Mouse (Mus musculus): ENCODE data around the gene Slc5a8. TPM values are rescaled to one million over a fixed set of nuclear protein-coding genes. Genes with fewer than 3 reads are reported as not detected.

The Slc5a8 gene
- total RNA-seq (2015) (not detected in 2 replicates), total RNA-seq (2017) (not detected in 2 replicates)

DNA sequence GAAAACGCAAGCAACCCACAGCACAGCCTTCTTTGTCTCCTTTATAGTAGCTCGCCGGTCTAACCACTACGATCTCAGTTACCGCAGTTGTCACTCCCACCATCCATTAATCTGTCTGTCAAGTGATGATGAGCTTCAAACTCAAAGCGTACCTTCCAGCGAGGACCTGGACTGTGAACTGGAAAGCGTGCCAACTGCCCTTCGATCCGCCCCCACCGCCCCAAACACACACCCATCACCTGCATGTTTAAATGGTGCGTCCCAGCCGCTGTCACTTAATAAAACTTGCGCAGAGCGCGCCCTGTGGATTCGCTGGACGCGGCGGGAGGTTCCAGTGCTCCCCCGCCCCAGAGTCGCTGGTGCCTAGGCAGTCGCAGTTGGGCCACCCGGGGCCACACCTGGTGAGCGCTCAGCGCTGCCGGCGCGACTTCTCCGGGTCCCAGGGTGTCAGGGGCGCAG lies at the start of gene Slc5a8:
Gene Slc5a8 (plus strand): TSS at position 361 of the 459 bp plus-strand sequence.
- no peak for ATAC-seq (ENCODE audit: poor library complexity, severe bottlenecking)

DNA sequence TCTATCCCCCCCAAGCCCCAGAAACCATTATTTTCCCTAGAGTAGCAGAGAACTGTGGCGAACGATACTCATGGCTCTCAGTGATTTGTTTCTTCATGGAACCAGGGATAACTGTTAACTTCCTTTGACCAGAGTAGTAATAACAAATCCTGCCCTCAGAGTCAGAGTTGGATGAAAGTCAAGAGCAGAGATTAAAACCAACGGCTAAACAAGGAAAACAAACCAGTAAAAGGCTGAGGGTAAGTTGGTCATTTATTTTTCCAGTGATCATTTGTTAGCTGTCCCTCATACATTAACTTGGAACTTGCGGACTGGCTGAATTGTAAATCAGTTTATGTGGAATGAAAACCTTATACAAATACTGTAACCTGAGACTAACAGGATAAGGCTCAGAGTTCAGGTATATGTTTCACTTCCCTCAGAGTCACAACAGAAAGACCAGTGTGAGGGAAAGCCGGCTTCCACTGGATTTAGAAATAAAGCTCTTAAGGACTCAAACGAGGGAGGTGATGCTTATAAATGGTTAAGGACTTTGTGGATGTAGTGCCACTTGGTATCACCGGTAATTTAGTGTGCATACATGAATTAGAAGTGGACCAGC lies 36.8 kb upstream of the Slc5a8 start:
- ATAC-seq (ENCODE audit: poor library complexity, severe bottlenecking), result no peak

DNA sequence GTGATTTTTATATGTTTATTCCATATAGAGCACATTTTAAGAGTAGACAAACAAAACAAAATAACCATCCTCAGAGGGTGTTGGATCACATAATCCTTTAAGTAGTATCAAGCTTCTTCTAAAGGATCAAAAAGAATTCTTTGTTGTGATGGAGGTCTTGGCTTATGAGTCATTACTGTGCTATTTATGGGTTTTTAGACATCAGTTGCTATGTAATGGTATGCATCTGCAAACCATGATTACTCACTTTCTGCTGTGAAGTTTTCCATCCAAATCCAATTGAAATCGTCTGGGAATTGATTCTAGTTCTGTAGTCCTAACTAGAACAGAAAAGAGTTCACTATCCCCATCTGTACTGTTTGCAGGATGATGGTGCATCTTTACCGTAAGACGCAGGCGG lies 35.8 kb upstream of the Slc5a8 start:
- no peak for ATAC-seq (ENCODE audit: poor library complexity, severe bottlenecking)

DNA sequence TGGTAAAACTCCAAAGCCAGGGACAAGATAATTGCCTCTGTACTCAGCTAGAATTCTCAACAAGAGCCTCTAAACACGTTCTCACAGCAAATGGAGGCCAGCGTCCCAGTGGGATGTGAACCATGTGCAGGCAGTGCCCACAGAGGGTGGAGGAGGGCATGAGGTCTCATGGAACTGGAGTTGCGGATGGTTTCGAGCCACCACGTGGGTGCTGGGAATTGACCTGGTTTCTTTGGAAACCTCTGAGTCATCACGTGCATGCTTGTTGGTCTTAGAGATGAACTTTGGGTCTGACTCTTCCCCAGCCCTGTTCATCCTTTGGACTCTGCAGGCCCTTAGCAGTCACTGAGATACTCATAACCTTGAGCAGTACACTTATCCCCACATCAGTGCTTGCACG lies 32.5 kb upstream of the Slc5a8 start:
- ATAC-seq (ENCODE audit: poor library complexity, severe bottlenecking), result no peak

DNA sequence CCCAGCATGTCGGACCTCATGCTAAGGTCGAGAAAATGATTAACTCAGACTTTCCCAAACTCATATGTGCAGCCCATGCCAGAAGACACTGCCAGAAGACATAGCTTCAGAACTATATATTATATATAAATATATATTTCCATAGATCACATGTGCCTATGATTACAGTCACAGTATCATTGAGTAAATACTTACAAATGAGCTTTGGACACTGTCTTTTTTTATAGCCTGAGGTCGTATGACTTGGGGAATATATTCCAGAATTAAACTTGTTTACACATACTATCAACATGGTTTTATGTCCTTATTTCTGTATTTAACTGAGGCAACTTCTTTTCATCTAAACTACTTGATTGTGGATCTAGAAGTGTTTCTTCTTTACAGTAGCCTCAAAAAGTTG lies 24.9 kb upstream of the Slc5a8 start:
- no peak for ATAC-seq (ENCODE audit: poor library complexity, severe bottlenecking)

DNA sequence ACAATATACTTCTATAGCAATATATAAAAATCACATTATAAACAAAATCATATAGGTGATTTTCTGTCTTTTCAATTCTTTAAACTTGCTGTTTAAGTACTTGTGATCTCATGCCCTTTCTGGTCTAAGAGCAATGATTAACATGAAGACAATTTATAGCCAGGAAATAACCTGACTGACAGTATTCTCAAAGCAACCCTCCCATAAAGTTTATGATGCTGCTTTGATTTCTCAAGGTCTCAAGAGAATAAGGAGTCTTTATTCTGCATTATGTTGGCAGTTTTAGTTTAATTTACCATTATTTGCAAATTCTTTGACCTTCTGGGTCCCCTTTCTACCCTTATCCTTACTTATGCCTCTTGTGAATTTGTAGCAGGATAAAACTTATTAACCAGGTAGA lies 24.4 kb upstream of the Slc5a8 start:
- no peak for ATAC-seq (ENCODE audit: poor library complexity, severe bottlenecking)

DNA sequence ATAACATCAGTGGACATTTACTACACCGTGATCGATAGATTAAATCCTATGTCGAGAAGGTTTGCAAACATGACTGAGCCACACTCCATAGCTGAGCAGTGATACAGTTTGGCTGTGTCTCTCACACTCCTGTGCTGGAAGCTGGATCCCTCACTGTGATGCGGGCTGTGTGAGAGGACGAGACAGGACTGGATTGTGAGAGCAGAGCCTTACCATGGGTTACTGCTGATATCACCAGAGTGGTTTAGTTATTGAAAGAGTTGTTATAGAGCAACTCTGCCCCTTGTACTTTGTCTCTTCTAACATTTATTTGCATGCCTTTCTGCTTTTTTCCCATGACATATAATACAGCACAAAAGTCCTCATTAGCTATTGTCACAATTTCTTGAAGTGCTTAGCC lies 23.5 kb upstream of the Slc5a8 start:
- ATAC-seq (ENCODE audit: poor library complexity, severe bottlenecking), result no peak

DNA sequence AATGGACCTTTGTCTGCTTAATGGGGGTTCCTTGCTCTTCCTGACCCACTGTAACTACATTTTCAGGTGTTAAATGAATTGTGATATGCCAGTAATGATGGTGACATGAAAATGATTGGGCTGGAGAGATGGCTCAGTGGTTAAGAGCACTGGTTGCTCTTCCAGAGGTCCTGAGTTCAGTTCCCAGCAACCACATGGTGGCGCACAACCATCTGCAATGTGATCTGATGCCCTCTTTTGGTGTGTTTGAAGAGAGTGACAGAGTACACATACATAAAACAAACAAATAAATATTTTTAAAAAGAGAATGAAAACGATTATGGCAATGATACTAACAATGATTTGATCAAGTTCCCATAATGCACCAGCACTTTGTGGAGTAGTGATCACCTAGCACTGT lies 19.8 kb upstream of the Slc5a8 start:
- no peak for ATAC-seq (ENCODE audit: poor library complexity, severe bottlenecking)

DNA sequence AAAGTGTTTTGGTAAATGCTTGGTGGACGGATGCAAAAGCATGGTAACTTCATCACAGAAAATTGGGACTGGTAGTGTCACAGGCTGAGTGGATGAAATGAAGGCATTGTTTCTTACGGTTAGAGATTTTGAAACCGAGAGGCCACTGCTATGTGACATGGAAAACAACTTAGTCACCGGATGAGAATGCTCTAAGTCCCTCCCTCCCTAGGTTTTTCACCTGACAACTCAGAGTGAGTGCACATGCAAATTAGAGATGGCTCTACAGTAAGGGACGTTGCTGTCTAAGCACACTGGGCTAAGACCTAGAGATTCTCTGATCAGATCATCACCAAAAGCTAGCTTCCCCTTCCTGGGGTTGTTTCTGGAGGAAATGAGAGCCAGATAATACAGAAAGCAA lies 10.9 kb upstream of the Slc5a8 start:
- ATAC-seq (ENCODE audit: poor library complexity, severe bottlenecking), result no peak

DNA sequence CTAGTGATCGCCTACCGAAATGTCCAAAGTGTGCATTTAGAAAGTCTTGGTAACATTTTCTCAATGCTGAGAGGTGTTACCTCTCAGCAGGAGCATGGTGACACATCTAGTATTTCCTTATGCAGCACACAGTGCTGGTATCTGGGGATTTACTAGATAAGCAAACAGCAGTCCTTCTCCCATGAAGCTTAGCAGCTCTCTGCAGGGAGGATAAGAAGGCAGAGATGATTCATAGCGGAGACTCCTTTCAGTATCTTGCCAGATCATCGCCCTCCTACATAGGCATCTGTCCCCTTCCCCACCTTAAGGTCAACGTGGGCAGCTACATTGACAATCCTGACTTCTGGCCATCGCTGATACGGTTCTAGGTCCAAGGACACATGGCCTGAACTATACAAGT lies 8.4 kb upstream of the Slc5a8 start:
- ATAC-seq (ENCODE audit: poor library complexity, severe bottlenecking), result no peak

DNA sequence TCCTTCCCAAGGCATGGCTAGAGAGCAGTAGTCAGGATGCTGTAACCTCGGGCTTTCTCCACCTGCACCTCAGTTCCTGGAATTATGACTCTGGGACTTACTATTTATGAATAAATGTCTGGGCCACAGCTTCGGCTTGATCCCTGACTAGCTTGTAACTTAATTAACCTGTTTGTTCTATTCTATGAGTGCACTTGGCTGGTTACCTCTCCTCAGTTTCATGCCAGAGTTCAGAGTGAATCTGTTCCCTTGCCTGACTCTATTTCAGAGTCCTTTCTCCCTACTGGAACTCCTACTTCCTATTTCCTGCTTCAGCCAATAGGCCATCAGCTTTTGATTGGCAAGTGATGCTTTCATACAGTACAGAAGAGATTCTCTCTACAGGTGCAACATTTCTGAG lies 2.1 kb upstream of the Slc5a8 start:
- ATAC-seq (ENCODE audit: poor library complexity, severe bottlenecking), result no peak

DNA sequence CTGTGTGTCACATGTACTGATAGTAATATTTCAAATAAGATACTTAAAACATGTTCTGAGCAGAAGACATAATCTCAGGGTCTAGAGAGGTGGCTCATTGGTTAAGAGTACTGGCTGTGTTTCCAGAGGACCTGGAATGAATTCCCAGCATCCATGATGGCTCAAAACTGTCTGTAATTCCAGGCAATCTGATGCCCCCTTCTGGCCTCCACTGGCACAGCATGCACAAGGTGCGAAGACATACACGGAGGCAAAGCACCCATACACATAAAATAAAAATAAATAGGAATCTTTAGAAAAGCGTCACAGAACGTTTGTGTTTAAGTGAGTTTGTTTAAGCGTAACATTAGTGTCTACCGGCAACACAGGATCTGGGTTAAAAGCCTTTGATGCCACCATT lies 956 bp upstream of the Slc5a8 start:
- no peak for ATAC-seq (ENCODE audit: poor library complexity, severe bottlenecking)

DNA sequence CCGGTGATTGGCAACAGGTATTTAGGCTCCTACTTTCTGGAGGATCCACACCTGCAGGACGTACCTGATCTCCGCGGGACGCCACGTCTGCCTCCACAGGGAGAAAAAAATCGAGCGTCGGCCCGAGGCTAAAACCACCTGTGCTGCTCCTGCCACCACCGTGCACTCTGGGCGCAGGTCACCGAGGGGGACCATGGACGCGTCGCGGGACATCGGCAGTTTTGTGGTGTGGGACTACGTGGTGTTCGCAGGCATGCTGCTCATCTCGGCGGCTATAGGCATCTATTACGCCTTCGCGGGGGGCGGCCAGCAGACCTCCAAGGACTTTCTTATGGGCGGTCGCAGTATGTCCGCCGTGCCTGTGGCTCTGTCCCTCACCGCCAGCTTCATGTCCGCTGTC lies 322 bp downstream of the Slc5a8 start:
- no peak for ATAC-seq (ENCODE audit: poor library complexity, severe bottlenecking)

DNA sequence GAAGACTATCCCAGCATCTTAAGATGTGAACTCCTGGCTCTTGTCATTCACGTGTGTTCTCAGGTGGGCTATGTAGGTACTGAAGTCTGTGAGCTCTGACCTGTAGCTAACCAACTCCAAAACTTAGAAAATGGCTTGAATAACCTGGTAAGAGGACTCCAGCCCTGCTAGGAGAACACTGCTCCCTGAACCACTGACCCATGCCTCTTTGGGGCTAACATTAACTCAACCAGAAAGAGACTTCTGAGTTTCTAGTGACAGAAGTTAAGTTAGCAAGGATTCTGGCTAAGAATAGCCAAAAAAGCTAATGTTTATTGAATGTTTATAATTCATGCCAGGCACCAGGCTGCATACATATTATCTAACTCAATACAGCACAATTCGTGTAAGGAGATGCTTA lies 2.6 kb downstream of the Slc5a8 start:
- ATAC-seq (ENCODE audit: poor library complexity, severe bottlenecking), result no peak

DNA sequence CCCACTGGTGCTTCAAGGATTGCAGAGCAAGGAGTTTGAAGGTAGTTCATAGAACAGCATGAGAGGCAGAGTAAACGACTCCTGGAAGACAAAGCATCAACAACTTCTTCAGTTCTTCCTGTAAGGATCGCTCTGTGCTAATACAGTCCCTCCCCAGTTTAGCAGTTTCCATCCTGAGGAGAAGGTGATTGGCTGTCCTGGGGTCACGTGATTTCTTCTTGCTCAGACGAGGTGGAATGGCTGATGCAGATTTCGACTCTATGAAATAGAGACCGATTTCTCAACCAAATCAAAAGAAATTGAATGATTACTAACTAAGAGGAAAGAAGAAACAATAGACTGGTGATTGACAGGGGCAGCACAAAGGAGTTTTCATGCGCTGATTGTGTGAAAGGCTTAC lies 5.6 kb downstream of the Slc5a8 start:
- ATAC-seq (ENCODE audit: poor library complexity, severe bottlenecking), result no peak

DNA sequence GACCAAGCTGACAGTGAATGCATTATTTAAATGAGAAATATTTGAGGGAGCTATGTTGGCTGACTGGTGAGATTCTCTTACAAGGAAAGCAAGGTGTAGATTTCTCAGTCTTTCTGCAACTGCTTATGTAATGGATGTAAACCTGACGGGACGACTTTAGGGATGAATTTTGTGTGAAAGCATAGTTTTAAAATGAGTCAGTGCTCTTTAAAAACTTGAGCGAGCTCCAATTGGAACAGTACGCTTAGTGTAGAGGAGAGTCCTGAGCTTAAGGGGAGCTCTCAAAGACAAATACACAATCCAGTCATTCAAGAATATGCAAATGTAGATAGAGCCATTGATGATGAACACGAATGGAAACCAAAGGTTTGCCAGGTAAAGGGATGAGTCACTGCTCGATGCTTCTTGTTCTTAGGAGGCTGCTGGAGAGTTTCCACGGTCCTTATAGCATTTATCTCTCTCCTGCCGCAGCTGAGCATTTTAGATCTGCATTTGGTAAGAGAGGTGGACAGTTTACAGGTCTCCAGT lies 6.8 kb downstream of the Slc5a8 start:
- no peak for ATAC-seq (ENCODE audit: poor library complexity, severe bottlenecking)

DNA sequence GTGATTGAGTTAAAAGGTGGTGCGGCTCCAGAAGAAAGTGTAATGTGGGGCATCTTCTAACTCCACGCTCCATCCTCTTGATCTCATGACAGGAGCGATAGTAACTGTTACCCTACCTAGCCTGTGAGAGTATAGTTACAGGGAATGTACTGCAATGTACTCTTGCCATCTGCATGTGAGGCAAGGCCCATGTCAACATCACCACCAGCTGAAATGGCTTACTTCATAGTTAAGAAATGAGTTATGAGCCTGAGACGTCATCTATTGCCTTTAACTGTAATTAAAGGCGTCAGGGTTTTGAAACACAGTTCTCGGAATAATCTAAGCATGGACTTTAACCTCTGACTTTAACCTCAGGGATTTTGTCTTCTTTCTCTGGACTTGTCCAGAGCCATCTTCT lies 11.2 kb downstream of the Slc5a8 start:
- no peak for ATAC-seq (ENCODE audit: poor library complexity, severe bottlenecking)

DNA sequence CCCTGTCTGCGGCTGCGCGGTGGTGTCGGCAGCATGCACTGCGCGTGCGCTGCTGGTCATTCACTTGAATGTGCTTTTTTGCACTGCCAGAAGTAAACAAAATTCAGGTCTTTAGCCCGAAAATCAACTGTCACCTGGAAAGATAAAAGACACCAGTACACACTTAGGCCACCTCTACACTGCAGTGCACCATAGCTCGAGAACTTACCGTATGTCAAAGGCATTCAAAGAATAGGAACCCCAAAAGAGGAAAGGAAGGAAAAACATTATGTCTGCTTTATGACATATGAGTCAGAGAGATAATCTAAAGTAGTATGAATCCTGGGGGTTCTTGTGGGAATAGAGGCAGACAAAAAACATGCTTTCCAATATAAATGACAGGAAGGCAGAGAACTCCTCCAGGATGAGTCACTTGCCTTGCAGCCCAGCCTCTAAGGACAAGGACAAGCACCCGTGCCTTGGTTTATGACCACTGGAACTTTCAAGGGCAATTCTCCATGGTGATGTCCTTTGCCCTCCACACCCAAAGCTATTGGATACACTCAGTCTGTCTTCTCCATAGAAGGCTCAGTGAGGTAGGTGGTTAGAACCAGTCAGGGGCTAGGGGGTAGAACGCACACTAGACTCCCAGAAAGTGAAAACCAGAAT lies 64.0 kb downstream of the Slc5a8 start:
- ATAC-seq (ENCODE audit: poor library complexity, severe bottlenecking), result no peak

DNA sequence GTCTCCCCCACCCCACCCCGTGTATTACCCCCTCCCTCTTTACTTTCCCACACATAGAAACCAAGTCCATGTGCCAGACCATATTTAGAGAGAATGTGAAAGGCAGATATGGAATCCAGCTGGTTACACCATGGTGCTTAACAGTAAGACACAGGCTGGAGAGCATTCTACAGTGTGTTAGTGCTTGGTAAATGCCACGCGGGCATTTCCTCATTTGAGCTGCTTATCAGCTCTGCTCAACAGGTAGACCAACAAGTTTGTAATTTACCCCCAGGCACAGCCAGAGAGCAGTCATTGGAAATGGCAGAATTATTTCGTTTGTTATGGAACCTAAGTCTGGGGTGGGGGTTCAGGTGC lies 64.5 kb downstream of the Slc5a8 start:
- ATAC-seq (ENCODE audit: poor library complexity, severe bottlenecking), result no peak

DNA sequence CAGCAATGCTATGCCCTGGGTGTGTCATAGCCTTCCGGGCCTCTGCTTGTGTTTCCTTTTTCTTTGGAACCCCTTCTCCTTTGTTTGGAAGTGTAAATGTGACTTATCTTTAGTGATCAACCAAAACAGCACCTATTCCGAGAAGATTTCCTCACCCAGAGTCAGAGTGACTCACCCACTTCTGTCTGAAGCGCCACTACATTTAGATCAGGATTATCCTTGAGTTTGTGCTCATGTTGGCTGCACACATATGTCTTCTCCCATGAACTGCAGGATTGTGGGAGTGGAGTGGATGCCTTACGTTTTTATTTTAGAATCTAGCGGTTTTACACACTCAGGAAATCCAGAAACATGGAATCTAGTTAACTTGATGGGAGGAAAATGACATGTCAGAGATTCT lies 75.0 kb downstream of the Slc5a8 start:
- ATAC-seq (ENCODE audit: poor library complexity, severe bottlenecking), result no peak

DNA sequence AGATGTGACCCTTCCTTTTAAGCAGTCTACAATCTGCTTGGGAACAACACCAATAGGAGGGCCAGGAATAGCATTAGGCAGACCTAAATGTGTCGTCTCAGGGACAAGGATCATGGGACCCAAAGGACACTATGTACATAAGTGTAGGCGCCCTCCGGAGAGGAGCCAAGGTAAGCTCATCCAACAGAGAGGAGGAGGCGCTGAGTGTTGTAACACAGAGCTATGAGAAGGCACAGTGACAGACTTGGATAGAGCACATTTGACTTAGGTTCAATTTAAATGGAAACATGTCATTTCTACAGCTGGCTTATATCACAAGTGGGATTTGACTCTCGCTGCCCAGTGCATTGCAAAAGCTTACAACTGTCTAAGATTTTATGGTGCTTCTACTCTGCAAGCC lies 82.8 kb downstream of the Slc5a8 start:
- ATAC-seq (ENCODE audit: poor library complexity, severe bottlenecking), result no peak

DNA sequence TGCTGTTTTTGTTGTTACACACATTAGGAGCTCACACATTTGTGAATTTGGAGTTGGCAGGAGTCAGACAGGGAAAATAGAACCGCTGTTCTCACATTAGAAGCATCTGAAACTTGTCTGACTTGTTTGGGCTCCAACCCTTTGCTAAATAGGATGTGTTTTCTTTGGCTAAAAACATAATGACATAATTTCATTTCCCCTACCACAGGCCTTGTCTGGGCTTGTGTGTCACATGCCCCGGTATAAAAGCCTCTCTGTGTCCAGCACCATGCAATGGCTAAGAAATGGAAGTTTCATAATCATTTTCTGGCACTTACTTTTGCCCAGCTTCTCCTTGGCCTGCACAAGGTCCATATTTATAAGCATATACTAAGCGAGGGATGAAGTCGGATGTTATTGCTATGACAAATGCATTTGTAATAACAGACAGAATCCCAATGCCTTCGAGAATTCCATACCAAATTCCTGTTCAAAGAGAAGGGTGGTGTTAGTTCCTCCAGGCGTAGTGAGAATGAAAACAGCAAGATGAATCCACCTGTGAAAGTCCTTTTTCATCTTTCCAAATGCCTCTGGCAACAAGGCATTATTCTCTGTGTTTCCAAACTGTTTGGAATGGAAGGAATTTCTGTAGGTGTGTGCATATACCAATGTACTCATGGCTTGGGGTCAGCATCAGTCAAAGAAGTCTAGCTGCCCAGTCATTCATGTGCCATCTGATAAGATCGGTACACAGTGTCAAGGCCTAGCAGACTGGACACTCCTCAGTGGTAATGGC lies 85.3 kb downstream of the Slc5a8 start:
- ATAC-seq (ENCODE audit: poor library complexity, severe bottlenecking), result no peak
